Mouse (Mus musculus) T-helper 1 cell (primary cell): ENCODE measurements around the gene Lkaaear1.

Experiments
- in situ Hi-C: fragments of 300-600 bp; cut with MboI, MseI; formaldehyde crosslinking; loops from one replicate; pipeline ENCODE4 v1.15.1; 2025; ENCODE audit warnings: high pct_unique_total_duplicates

Lkaaear1 gene

GRCm38 (mm10) chr2:181684713-181685112, 13.5 kb downstream of the Lkaaear1 start:
- in situ Hi-C loops: no loop called here

- in situ Hi-C loops: no loop called here
These were observed 14.9 kb downstream of the Lkaaear1 start for GRCm38 (mm10) chr2:181683381-181683780.

- in situ Hi-C loops: no loop called here
These were observed 16.3 kb downstream of the Lkaaear1 start for GRCm38 (mm10) chr2:181681978-181682377.

- in situ Hi-C loops: no loop called here
These were observed 17.5 kb downstream of the Lkaaear1 start for GRCm38 (mm10) chr2:181680716-181681117.

- in situ Hi-C loops: no loop called here
These were observed 18.1 kb downstream of the Lkaaear1 start, which contains the start of gene Tcea2 for GRCm38 (mm10) chr2:181679951-181680715. TSS of gene Tcea2 (plus strand) at chr2:181680310.

- in situ Hi-C loops: no loop called here
These were observed 19.5 kb downstream of the Lkaaear1 start for GRCm38 (mm10) chr2:181678780-181679179.

GRCm38 (mm10) chr2:181677755-181678098, 20.5 kb downstream of the Lkaaear1 start:
- in situ Hi-C loops: no loop called here

GRCm38 (mm10) chr2:181677096-181677754, 21.0 kb downstream of the Lkaaear1 start:
- in situ Hi-C loops: no loop called here

GRCm38 (mm10) chr2:181676424-181676823, 21.8 kb downstream of the Lkaaear1 start:
- in situ Hi-C loops: no loop called here

GRCm38 (mm10) chr2:181675454-181675853, 22.8 kb downstream of the Lkaaear1 start:
- in situ Hi-C loops: no loop called here

- in situ Hi-C loops: no loop called here
These were observed 23.3 kb downstream of the Lkaaear1 start for GRCm38 (mm10) chr2:181674934-181675333.

- in situ Hi-C loops: no loop called here
These were observed 24.7 kb downstream of the Lkaaear1 start for GRCm38 (mm10) chr2:181673501-181673900.

GRCm38 (mm10) chr2:181671984-181672383, 26.3 kb downstream of the Lkaaear1 start:
- in situ Hi-C loops: no loop called here

GRCm38 (mm10) chr2:181671326-181671725, 26.9 kb downstream of the Lkaaear1 start, which contains the start of gene Sox18:
TSS of gene Sox18 (minus strand) at chr2:181671640.
- in situ Hi-C loops: no loop called here

- in situ Hi-C loops: no loop called here
These were observed 27.3 kb downstream of the Lkaaear1 start for GRCm38 (mm10) chr2:181670913-181671311.

- in situ Hi-C loops: no loop called here
These were observed 27.8 kb downstream of the Lkaaear1 start for GRCm38 (mm10) chr2:181670285-181670912.

- in situ Hi-C loops: no loop called here
These were observed 35.0 kb downstream of the Lkaaear1 start for GRCm38 (mm10) chr2:181663298-181663630.

- in situ Hi-C loops: no loop called here
These were observed 35.5 kb downstream of the Lkaaear1 start for GRCm38 (mm10) chr2:181662620-181663297.

- in situ Hi-C loops: no loop called here
These were observed 38.6 kb downstream of the Lkaaear1 start for GRCm38 (mm10) chr2:181659609-181660055.

- in situ Hi-C loops: no loop called here
These were observed 39.2 kb downstream of the Lkaaear1 start for GRCm38 (mm10) chr2:181658930-181659555.

- in situ Hi-C loops: no loop called here
These were observed 39.7 kb downstream of the Lkaaear1 start for GRCm38 (mm10) chr2:181658528-181658927.

GRCm38 (mm10) chr2:181657441-181657840, 40.8 kb downstream of the Lkaaear1 start:
- in situ Hi-C loops: no loop called here
